Mouse (Mus musculus) heart, postnatal 0 days (tissue): ENCODE results near the gene Sri. TPM values are rescaled to one million over a fixed set of nuclear protein-coding genes. Genes with fewer than 3 reads are reported as not detected.
A peak's percentile ranks its signal among the peaks of the same experiment; 100 is the strongest.

Experiments used
- ATAC-seq: fragments of 200-750 bp; cut with Nextera tagmentation; 2 replicates; pipeline ENCODE4 v1.8.0; 2017; ENCODE audit warnings: low read depth, moderate number of reproducible peaks, moderate library complexity; ENCODE audit not compliant: insufficient read depth
- DNase-seq: peaks from one replicate; pipeline ENCODE4 v3.0.0-alpha.2; 2016; ENCODE audit warnings: low spot score
- H3K27ac ChIP-seq: fragments of 300-500 bp; sonication (generic); 2 replicates; pipeline ENCODE4 v1.5.1; 2014; ENCODE audit warnings: low read depth, mild to moderate bottlenecking
- H3K27me3 ChIP-seq: fragments of 300-500 bp; sonication (generic); 2 replicates; pipeline ENCODE4 v1.6.1; 2014; ENCODE audit warnings: low read length, mixed read lengths; ENCODE audit not compliant: control insufficient read depth, insufficient read depth
- H3K36me3 ChIP-seq: fragments of 300-500 bp; sonication (generic); replicated peaks from 2 replicates; pipeline ENCODE4 v1.6.1; 2014; ENCODE audit warnings: low read length, mixed read lengths; ENCODE audit not compliant: control insufficient read depth, insufficient read depth
- H3K4me1 ChIP-seq: fragments of 300-500 bp; sonication (generic); 2 replicates; pipeline ENCODE4 v1.6.1; 2014; ENCODE audit warnings: antibody characterized with exemption; ENCODE audit not compliant: control insufficient read depth, insufficient read depth
- H3K4me2 ChIP-seq: fragments of 300-500 bp; sonication (generic); 2 replicates; pipeline ENCODE4 v1.6.1; 2014; ENCODE audit warnings: low read depth, mild to moderate bottlenecking, low read length, moderate library complexity
- H3K4me3 ChIP-seq: fragments of 300-500 bp; sonication (generic); 2 replicates; pipeline ENCODE4 v1.5.1; 2014; ENCODE audit warnings: low read depth, low read length
- H3K9ac ChIP-seq: fragments of 300-500 bp; sonication (generic); replicated peaks from 2 replicates; pipeline ENCODE4 v1.6.1; 2014; ENCODE audit warnings: low read depth, low read length, mixed read lengths
- H3K9me3 ChIP-seq: fragments of 300-500 bp; sonication (generic); replicated peaks from 2 replicates; pipeline ENCODE4 v1.6.1; 2016; ENCODE audit warnings: low read length; ENCODE audit not compliant: control insufficient read depth
- CTCF ChIP-seq: IDR thresholded peaks from 2 replicates; pipeline ENCODE4 v1.5.1; 2016; ENCODE audit warnings: antibody characterized with exemption, control low read depth, low read depth
- EP300 ChIP-seq: IDR thresholded peaks from 2 replicates; pipeline ENCODE4 v1.6.1; 2016; ENCODE audit warnings: antibody characterized with exemption, low read depth
- WGBS: fragments of 180-500 bp; shearing (Covaris S2); extraction: QIAGEN DNeasy Blood & Tissue Kit; methylation state at CpG from one replicate; pipeline ENCODE4 v1.1.7; 2014; 5-methylcytosine and 5-hydroxymethylcytosine counted together
- polyA plus RNA-seq: library from polyadenylated mRNA; unstranded; fragments of >200 nt; fragmentation: Nextera tagmentation; extraction: Ambion mirVana; gene quantifications from 2 replicates; pipeline ENCODE4 v1.2.1, GENCODE M21; 2015
- total RNA-seq: library from RNA; depleted of rRNA; stranded (reverse); fragments of >200 nt; gene quantifications from 2 replicates; pipeline ENCODE4 v1.2.3, GENCODE M21; 2014; ENCODE audit warnings: low replicate concordance

The Sri gene
- total and polyA plus RNA-seq, 2 experiments from 2014 or later, result 136 to 265 TPM

DNA sequence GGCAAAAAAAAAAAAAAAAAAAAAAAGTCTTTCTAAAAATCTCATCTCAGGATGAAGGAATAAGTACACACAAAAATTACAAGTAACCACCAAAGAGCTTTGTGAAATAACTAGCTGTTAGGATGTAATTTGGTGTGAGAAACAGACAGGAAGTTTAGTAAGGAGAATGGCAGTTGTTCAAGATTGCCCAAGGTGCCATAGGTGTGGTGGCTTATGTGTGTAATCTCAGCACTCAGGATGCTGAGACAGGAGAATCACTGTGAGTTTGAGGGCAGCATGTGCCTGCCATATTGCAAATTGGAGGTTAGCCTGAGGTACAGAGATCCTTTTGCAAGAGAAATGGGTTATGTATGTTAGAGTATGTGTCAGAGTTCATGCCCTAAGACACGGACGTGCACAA lies 16.6 kb downstream of the Sri start:
- 94% methylated on average over 2 of the region's 2 CpGs for WGBS

DNA sequence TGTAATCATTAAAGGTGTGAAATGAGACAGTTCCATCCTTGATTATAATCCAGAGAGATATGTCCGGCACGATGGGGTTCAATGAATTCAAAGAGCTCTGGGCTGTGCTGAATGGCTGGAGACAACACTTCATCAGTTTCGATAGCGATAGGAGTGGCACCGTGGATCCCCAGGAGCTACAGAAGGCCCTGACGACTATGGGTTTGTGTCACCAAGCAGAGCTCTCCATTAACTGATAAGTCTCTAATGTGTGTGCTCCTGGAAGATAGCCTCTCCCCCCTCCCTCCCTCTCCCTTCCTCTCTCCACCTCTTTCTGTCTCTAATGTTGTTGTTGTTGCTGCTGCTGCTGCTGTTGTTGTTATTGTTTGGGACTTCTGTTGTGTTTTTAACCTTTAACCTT lies 17.3 kb downstream of the Sri start:
- Histone ChIP-seq H3K27ac (no peak overlapping the region), H3K4me3 (no peak overlapping the region), H3K9ac (no peak overlapping the region), H3K4me1 (0 out of 2 replicates have a peak, but pooled peaks cover 2% of the 10 kb centered on the region), H3K27me3 (no peaks in the 10 kb centered on the region), H3K36me3 (peaks cover 85% of the 10 kb centered on the region), H3K9me3 (no peaks in the 10 kb centered on the region), H3K4me2 (no peak overlapping the region)
- DNase-seq (no peak), ATAC-seq (no peak)
- WGBS, result 40% methylated on average over 6 of the region's 6 CpGs
- TF ChIP-seq CTCF (no peak), EP300 (no peak)

More for the DNA sequence above, 16.6 kb downstream of the Sri start:
- no peak overlapping the region for H3K4me3 ChIP-seq
- DNase-seq (no peak), ATAC-seq (no peak)
- TF ChIP-seq CTCF (no peak), EP300 (no peak)
- peaks cover 9% of the 10 kb centered on the region for H3K4me1 ChIP-seq
- H3K27me3 ChIP-seq, result no peaks in the 10 kb centered on the region
- no peaks in the 10 kb centered on the region for H3K9me3 ChIP-seq
- no peak overlapping the region for H3K27ac ChIP-seq
- H3K4me2 ChIP-seq, result no peak overlapping the region
- peaks cover 85% of the 10 kb centered on the region for H3K36me3 ChIP-seq
- no peak overlapping the region for H3K9ac ChIP-seq

DNA sequence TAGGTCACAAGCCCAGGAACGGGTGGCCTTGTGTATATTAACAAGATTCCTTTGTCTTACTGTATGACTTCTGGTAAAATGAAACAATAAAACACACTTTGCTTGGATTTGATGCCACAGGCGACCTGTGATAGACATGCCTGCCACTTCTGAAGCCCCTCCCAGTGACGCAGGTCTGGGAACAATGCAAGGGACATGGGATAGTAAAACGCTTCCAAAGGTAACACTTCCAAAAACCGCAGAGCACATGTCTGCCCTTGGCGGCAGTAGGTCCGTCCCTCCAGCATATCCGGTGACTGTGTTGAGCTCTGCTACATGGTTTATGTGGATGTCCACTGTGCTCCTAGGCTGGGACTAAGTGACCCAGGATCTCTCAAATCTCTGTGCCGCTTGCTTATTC lies 27.5 kb downstream of the Sri start:
- no peak overlapping the region for H3K4me2 ChIP-seq
- WGBS, result 87% methylated on average over 9 of the region's 9 CpGs
- no peaks in the 10 kb centered on the region for H3K9me3 ChIP-seq
- no peak overlapping the region for H3K27ac ChIP-seq
- TF ChIP-seq CTCF (no peak), EP300 (no peak)
- no peaks in the 10 kb centered on the region for H3K27me3 ChIP-seq
- no peak overlapping the region for H3K9ac ChIP-seq
- ATAC-seq (no peak), DNase-seq (no peak)
- H3K4me1 ChIP-seq, result no peaks in the 10 kb centered on the region
- no peak overlapping the region for H3K4me3 ChIP-seq
- H3K36me3 ChIP-seq, result peaks cover 34% of the 10 kb centered on the region

DNA sequence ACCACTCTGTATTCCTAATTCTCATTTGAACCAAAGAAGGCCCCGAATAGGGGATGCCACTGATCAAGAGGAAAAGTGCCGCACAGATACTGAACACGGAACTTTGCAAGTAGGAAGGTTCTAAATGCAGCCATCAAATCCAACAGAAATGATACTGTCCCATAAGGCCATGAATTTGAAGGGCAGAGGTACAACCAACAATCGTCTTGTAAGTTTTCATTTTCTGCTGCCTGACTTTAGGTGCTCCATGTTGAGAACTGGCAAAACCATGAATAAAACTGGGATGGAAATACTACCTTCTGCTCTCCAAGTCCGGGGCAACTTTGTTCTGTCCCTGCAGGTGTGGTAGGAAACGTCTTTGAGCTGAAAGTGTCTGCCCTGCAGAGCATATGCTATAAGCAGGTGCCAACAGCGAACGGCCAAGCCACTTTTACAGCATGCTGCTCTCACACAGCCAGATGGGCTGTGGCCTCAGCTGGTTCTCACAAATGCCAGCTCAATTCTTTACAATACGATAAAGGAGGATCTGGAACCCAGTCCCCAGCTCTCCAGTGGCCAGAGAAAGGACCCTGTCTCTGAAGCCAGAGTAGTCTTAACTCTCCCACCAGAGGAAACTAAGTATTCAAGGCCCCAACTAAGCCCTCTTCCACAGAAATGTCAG lies 28.2 kb downstream of the Sri start:
- H3K27me3 ChIP-seq, result no peaks in the 10 kb centered on the region
- H3K4me3 ChIP-seq, result no peak overlapping the region
- DNase-seq, result no peak
- no peaks in the 10 kb centered on the region for H3K4me1 ChIP-seq
- no peak overlapping the region for H3K9ac ChIP-seq
- 88% methylated on average over 9 of the region's 9 CpGs for WGBS
- TF ChIP-seq CTCF (no peak), EP300 (no peak)
- H3K36me3 ChIP-seq, result peaks cover 29% of the 10 kb centered on the region
- no peak overlapping the region for H3K4me2 ChIP-seq
- H3K9me3 ChIP-seq, result no peaks in the 10 kb centered on the region
- no peak for ATAC-seq
- no peak overlapping the region for H3K27ac ChIP-seq

DNA sequence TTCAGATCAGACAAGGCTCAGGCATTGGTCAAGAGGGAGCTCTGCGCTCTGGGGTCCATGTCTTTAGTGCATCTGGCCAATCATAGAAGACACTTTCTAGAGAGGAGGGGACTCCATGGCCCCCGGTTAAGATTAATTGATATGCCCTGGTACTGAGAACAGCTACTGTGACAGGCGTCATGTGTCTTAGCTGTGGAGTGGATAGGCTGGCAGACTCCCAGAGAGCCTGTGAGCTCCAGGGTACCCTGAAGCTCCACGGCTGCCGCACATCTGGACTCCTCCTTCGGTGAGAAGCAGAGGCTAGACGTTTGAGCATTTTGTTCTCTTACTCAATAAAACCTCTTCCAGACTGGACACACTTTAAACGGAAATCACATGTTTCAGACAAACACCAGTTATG lies 31.6 kb downstream of the Sri start:
- H3K9me3 ChIP-seq, result no peaks in the 10 kb centered on the region
- peaks cover 15% of the 10 kb centered on the region for H3K36me3 ChIP-seq
- TF ChIP-seq CTCF (no peak), EP300 (no peak)
- ATAC-seq, result no peak
- no peaks in the 10 kb centered on the region for H3K27me3 ChIP-seq
- H3K4me1 ChIP-seq, result no peaks in the 10 kb centered on the region
- 84% methylated on average over 8 of the region's 8 CpGs for WGBS
- H3K27ac ChIP-seq, result no peak overlapping the region
- H3K4me3 ChIP-seq, result no peak overlapping the region
- no peak overlapping the region for H3K4me2 ChIP-seq
- DNase-seq, result no peak
- H3K9ac ChIP-seq, result no peak overlapping the region

DNA sequence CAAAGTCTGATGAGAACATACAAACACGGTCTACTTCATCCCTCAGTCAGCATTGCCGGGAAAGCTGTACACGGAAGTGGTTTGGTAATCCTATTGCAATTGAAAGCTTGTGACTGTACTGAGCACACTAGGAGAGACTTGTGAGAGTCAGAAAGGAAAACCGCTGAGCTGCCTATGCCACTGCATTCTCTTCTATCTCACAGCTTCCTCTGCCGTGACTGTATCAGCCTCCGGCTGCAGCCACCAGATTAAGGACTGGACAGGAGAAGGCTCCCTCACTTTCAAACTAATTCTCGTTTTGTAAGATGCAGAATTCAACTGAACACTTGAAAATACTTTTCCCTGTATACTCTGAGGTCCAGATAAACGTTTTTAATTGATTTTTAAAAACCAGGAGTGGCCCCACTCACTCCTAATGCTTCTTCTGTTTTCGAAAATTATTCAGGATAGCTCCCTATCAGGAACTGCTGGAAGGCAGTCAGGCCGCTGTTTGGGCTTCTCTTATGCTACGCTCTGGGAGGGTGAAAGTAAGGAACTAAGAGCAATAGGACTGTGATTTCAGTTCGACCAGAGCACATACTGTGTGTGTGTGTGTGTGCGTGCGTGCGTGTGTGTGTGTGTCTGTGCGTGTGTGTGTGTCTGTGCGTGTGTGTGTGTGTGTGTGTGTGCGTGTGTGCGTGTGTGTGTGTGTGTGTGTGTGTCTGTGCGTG lies 37.1 kb downstream of the Sri start:
- Histone ChIP-seq H3K4me2 (peak overlapping the region; percentile 20), H3K27me3 (no peaks in the 10 kb centered on the region), H3K27ac (peak overlapping the region; percentile 31), H3K4me3 (no peak overlapping the region), H3K36me3 (no peaks in the 10 kb centered on the region), H3K4me1 (no peaks in the 10 kb centered on the region), H3K9me3 (no peaks in the 10 kb centered on the region), H3K9ac (0 out of 2 replicates have a peak overlapping the region, but pooled peaks have one; percentile 12)
- ATAC-seq (peak; percentile 58), DNase-seq (no peak)
- 55% methylated on average over 20 of the region's 20 CpGs for WGBS
- TF ChIP-seq CTCF (no peak), EP300 (no peak)
